Mouse (Mus musculus) 3T3-L1 (cell line): ENCODE results near the gene Ntn1.

Source experiments
- DNase-seq: peaks from one replicate; pipeline ENCODE4 v3.0.0-alpha.2; 2015; ENCODE audit warnings: low read depth, low spot score

The Ntn1 gene

DNA sequence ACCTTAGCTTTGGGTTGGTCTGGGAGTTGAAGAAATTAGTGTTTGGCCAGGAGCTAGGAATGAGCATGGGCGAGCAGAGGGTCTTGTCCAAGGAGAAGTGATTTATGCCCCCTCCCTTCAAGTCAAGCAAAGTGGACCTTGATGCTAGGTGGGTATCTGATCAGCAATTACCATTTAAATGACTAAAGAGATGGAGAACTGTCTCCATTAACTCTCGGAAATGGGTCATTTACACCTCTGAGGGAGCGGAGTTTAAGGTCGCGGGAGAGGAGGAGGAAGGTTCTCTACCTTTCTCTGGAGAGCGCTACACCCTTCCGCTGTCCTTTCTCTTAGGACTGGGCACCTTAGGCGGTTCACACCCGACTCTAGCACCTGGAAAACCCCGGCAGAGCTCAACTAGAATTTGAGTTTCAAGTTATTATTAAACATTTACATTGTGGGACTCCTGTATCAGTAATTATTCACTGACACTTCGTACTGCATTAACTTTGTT is at the start of gene Ntn1:
Gene Ntn1, minus strand, starts transcription at position 97 of the 493 bp plus-strand sequence.
- no peak for DNase-seq

DNA sequence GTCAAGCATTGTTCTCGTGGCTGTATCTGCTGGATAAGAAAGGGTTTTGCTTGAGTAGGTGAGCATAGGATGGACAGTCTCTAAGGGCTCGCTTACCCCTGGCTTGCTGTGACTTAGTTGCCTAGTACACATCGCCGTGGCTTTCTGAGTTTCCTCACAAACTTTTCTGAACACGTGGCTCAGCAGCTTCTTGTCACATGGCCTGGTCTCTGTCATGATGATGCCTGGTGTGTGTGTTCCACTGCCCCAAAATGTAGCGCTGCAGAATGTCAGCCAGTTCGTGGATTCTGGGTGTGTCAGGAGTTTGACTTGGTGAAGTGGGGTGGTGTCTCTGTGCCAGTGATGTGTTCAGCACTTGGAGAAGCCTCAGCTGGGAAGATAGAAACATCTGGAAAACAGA is 47.7 kb upstream of the Ntn1 start:
- no peak for DNase-seq

DNA sequence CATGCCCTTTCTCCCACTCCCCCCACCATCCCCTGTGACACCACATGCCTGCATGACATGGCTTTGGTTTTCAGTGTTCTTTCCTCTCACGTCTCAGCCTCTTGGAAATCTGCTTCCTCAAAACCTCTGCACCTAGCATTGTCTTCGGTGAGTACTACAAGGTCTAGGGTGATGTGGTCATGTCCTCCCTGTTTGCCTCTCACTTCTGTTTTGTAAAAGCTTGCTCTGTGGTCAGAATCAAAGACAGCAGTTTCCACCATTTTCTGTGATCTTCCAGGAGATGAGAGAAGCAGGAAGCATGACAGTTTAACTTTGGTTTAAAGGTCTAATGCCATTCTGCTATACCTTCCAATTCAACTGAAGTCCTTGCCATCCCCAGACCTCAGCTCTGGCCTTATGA is 46.6 kb upstream of the Ntn1 start:
- no peak for DNase-seq

DNA sequence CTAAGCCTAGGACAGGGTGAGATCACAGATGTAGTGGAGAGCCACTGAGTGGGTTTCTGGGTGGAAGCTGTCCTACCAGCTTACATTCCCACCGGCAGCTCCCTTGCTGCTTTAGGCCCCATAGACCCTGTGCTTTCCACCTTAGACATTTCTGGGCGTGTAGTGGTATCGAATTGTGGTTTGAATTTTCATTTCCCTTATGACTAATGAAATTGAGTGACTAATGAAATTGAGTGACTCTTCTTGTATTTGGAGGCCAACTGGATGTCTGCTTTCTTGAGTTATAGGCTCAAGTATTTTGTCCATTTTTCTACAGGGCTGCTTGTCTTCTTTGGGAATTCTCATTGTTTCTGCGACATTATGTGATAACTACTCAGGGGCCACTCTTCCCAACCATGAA is 45.9 kb upstream of the Ntn1 start:
- peak; percentile 79 for DNase-seq

DNA sequence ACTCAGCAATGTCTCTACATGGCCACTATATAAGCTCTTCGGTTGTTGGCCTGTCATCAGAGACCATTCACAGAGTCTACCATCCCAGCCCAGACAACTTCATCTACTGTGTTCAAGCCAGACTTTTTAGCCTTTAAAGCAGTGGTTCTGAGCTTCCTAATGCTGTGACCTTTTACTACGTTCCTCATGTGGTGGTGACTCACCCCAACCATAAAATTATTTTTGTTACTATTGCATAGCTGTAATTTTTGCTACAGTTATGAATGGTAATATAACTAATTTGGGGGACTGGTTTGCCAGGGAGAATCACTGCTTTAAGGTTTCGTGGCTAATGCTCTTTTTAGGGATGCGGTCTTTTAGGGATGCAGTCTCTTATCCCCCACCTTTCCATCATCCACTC is 45.3 kb upstream of the Ntn1 start:
- peak; percentile 78 for DNase-seq

GRCm38 (mm10) chr11:68442983-68443638 is 42.5 kb upstream of the Ntn1 start:
- no peak for DNase-seq

- DNase-seq = no peak
Measured at GRCm38 (mm10) chr11:68442346-68442745, 41.7 kb upstream of the Ntn1 start.

DNA sequence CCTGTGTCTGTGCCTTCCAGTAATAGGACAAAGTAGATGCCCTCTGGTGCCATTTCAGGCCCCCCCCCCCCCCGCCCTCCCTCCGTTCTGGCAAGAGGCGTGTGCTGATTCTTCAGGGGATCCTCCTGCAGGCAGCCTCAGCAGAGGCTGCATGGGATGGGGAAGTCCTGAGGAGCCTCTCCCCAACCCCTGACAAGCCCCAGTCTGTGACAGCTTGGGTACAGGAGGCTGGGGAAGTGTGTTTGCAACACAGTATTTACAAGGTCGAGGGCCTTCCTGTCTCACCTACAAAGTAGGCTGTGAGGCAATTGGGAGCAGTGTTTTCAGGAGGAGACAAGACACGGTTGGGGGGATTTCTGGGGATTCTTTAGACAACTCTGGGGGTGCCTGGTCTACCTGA is 40.3 kb upstream of the Ntn1 start:
- no peak for DNase-seq

GRCm38 (mm10) chr11:68440100-68440499 is 39.5 kb upstream of the Ntn1 start:
- no peak for DNase-seq

DNA sequence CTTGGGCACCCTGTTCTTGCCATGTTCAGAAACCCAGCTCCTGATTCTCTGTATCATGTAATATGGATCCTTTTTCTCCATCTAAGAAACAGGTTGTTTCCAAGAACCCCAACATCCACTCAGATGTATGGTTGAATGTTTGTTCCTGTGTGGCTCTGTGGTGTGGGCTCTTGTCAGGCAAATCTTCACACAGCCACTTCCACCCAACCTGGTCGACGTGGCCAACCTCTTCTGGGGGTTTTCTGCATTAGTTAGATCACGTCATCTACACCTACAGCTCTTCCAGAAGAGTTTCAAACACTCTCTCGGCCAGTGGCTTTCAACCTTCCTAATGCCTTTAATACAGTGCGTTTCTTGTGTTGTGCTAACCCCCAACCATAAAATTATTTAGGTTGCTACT is 35.8 kb upstream of the Ntn1 start:
- no peak for DNase-seq

DNA sequence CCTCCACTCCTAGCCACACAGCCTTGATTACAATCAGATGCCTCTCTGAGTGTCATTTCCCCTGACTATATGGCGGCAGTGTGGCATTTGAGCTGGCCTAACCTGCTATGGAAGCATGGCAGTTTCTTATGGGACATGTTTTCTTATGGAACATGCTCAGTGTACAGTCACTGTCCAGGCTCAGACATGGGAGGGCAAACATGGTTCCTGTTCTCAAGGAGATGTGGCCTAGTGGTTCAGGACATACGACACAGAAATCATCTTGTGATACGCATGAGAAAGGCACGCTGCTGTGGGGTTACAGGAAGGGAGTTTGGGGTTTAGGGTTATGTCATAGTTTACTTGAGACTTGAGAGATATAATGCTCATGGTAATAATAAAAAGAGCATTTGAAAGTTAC is 35.0 kb upstream of the Ntn1 start:
- no peak for DNase-seq

GRCm38 (mm10) chr11:68434697-68435096 is 34.1 kb upstream of the Ntn1 start:
- DNase-seq = no peak

DNA sequence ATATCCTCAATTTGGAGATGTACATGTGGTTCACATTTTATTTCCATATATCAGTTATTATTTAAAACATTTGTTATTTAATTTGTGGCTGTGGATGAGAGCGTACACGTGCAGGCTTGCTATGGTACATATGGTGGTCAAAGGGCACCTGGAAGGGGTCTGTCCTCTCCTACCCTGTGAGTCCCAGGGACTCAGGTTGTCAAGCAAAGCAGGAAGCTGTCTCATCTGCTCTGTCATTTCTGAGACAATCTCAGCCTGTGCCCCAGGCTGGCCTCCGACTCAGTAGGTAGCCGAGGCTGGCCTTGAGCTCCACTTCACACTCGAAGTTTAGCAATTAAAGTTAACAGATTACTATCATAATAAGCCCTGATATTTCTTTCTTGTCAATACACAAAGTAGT is 32.9 kb upstream of the Ntn1 start:
- DNase-seq = no peak

DNA sequence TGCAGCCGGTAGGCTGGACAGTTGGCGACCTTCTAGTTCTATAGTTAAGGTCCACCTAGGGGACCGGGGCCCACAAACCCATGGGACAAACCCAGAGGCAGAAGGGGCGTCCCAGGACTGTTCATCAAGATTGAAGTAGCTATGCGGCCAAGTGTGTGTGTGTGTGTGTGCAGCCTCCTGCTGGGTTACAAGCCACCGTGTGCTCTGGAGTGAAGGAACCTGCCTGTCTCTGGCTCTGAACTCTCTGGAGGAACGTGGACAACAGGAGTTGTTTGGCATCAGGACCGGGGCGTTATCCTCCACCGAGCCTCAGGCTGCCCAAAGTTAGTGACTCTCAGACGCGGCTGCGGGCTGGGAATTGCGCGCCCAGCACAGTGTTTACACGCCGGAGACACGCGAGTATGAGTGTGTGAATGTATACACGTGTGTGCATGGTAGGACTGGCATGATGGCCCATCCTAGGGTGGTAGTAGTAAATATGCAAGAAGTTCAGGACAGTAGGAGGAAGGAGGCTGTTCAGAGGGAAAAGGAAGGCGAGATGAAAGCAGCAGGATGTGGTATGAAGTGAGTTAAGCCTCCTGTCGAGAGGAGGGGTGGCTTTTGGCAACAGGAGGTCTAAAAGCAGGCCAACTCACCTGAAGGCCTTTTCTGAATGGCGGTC is 31.9 kb upstream of the Ntn1 start:
- DNase-seq = no peak

GRCm38 (mm10) chr11:68431699-68432360 is 31.2 kb upstream of the Ntn1 start, which contains the start of gene Pik3r5:
Pik3r5 (plus strand) TSS chr11:68432121.
- DNase-seq = peak; percentile 77

DNA sequence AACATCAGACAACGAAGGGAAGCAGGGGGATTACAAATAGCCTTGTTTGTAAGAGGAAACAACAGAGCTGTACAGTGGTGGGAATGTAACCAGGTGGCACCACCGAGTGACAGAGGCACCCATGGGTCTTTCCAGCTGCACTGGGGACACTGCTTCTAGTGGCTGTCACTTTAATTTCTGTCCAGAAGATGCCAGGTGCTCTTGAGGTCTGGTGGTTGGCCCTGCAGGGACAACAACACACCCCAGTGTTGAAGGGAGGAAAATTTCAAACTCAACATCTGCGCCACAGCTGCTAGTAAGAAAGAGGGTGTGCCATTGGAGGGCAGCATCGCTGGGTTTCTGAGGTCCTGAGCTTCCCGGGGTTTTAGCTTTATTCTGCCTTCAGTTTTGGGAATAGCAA is 30.0 kb upstream of the Ntn1 start:
- DNase-seq = no peak

GRCm38 (mm10) chr11:68427083-68427570 is 26.5 kb upstream of the Ntn1 start:
- DNase-seq = no peak

GRCm38 (mm10) chr11:68425492-68426315 is 25.1 kb upstream of the Ntn1 start:
- DNase-seq = no peak

DNA sequence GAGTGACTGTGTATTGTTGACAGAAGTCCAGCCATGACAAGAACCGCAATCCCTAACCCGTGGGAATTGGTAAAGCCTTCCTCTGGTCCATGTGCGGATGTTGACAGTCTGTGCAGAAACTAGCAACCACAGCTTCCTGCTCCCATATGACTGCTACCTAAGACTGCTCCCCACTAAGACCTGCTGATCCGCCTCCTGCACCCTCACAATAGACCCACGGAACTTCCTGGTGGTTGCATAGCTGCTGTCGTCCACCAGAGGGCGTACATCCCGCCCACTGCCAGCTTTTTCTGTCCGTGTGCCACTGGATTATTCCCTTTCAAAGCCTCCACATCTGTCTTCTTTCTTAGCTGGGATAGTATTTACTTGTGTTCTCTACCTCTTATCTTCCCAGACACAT is 17.2 kb upstream of the Ntn1 start:
- peak; percentile 46 for DNase-seq

GRCm38 (mm10) chr11:68417001-68417400 is 16.4 kb upstream of the Ntn1 start:
- no peak for DNase-seq

DNA sequence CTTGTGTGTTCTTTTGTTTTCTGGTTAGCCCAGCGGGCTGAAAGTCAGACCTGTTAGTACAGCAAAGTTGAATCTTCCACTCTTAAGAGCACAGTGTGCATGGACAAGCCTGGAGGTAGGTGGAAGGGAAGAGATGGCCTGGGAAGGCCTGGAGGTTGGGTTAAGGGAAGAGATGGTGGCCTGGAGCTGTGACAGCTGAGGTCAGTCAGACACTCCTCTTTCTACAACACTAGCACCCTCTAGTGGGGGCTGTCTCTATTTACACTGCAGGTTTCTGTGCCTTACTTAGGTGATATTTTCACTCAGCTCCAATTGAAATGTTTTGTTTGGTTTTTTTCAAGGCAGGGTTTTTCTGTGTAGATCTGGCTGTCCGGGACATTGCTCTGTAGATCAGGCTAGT is 7.5 kb upstream of the Ntn1 start:
- peak; percentile 91 for DNase-seq
